Mouse (Mus musculus) forebrain, embryonic 14.5 days (tissue): ENCODE measurements around the gene Gm10837. TPM values are rescaled to one million over a fixed set of nuclear protein-coding genes. Genes with fewer than 3 reads are reported as not detected.
A peak's percentile ranks its signal among the peaks of the same experiment; 100 is the strongest.

Experiments
- ATAC-seq: fragments of 200-750 bp; cut with Nextera tagmentation; 2 replicates; pipeline ENCODE4 v1.8.0; 2017; ENCODE audit warnings: mild to moderate bottlenecking, moderate library complexity
- DNase-seq: peaks from one replicate; pipeline ENCODE4 v3.0.0-alpha.2; 2015; ENCODE audit warnings: low spot score
- H3K27ac ChIP-seq: fragments of 300-500 bp; sonication (generic); 2 replicates; pipeline ENCODE4 v1.5.1; 2014; ENCODE audit warnings: low read depth, mild to moderate bottlenecking, control low read depth, low read length, moderate library complexity
- H3K27me3 ChIP-seq: fragments of 300-500 bp; sonication (generic); replicated peaks from 2 replicates; pipeline ENCODE4 v1.6.1; 2014; ENCODE audit warnings: low read length, control low read depth, mixed read lengths; ENCODE audit not compliant: control insufficient read depth, insufficient read depth
- H3K36me3 ChIP-seq: fragments of 300-500 bp; sonication (generic); 2 replicates; pipeline ENCODE4 v1.6.1; 2014; ENCODE audit warnings: low read length, control low read depth; ENCODE audit not compliant: control insufficient read depth, insufficient read depth
- H3K4me1 ChIP-seq: fragments of 300-500 bp; sonication (generic); 2 replicates; pipeline ENCODE4 v1.6.1; 2014; ENCODE audit warnings: antibody characterized with exemption, low read length, control low read depth; ENCODE audit not compliant: control insufficient read depth, insufficient read depth
- H3K4me2 ChIP-seq: fragments of 300-500 bp; sonication (generic); 2 replicates; pipeline ENCODE4 v1.6.1; 2014; ENCODE audit warnings: mild to moderate bottlenecking, control low read depth, low read length
- H3K4me3 ChIP-seq: fragments of 300-500 bp; sonication (generic); 2 replicates; pipeline ENCODE4 v1.5.1; 2014; ENCODE audit warnings: low read depth, low read length, control low read depth
- H3K9ac ChIP-seq: fragments of 300-500 bp; sonication (generic); 2 replicates; pipeline ENCODE4 v1.6.1; 2014; ENCODE audit warnings: mild to moderate bottlenecking, low read length, control low read depth, moderate library complexity
- H3K9me3 ChIP-seq: fragments of 300-500 bp; sonication (generic); replicated peaks from 2 replicates; pipeline ENCODE4 v1.6.1; 2016; ENCODE audit warnings: low read length, control low read depth, mixed read lengths; ENCODE audit not compliant: control insufficient read depth
- WGBS: fragments of 180-500 bp; shearing (Covaris S2); extraction: QIAGEN DNeasy Blood & Tissue Kit; methylation state at CpG from one replicate; pipeline ENCODE4 v1.1.7; 2014; 5-methylcytosine and 5-hydroxymethylcytosine counted together
- polyA plus RNA-seq: library from polyadenylated mRNA; unstranded; fragments of >200 nt; fragmentation: Nextera tagmentation; extraction: Ambion mirVana; gene quantifications from 2 replicates; pipeline ENCODE4 v1.2.1, GENCODE M21; 2014

The Gm10837 gene
- polyA plus RNA-seq, 1 experiment from 2014 or later: 0.55 TPM

DNA sequence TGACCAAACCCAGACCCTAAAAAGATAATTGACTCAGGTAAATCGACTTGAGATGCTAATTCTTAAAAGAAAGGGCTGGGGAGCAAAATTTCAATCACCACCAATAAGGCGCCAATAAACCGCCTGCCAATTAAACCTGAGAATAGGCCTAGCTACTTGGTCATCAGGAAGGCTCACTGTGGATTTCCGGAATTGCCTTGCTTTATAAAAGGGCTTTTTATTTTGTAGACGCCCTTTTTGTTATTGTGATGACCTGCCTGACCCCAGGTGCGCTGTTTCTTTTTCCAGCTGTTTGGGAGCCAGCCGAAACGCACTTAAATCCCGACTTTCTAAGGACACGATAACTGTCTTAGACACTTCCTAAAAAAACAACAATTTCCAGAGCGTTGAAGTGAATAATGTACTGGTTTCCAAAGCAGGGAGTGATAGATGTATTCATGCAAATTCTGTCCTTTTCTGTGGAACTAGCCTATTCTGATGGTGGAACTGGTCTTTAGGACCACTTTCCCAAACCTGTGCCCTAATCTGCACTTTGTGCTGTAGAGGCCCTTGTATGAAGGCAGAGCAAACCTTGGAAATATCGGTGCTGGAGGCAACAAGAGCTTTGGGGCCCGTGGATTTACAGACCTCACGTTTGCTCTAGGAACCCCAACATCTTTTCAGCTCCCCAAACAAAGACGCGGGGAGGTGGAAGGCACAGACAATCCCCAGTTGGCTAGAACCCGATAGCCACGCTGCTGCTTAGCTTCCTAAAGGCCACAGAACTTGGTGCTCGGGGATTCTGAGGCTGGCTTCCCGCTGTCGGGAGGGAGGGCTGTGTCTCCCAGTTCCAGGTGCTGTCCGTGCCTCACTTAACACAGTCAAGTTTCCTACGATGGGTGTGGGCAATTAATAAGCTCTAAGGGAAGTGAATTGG, 22.2 kb upstream of the Gm10837 start:
- peak; percentile 43 for DNase-seq
- H3K9ac ChIP-seq: peak overlapping the region; percentile 60
- peak overlapping the region; percentile 49 for H3K4me2 ChIP-seq
- peak overlapping the region; percentile 9; the same call in 1 of the 2 replicates for H3K4me3 ChIP-seq
- ATAC-seq: no peak
- H3K4me1 ChIP-seq: peaks cover 5% of the 10 kb centered on the region; the same call in 1 of the 2 replicates
- no peaks in the 10 kb centered on the region for H3K9me3 ChIP-seq
- H3K27me3 ChIP-seq: peaks cover 42% of the 10 kb centered on the region
- 17% methylated on average over 23 of the region's 23 CpGs for WGBS
- H3K36me3 ChIP-seq: no peaks in the 10 kb centered on the region
- peak overlapping the region; percentile 73 for H3K27ac ChIP-seq

DNA sequence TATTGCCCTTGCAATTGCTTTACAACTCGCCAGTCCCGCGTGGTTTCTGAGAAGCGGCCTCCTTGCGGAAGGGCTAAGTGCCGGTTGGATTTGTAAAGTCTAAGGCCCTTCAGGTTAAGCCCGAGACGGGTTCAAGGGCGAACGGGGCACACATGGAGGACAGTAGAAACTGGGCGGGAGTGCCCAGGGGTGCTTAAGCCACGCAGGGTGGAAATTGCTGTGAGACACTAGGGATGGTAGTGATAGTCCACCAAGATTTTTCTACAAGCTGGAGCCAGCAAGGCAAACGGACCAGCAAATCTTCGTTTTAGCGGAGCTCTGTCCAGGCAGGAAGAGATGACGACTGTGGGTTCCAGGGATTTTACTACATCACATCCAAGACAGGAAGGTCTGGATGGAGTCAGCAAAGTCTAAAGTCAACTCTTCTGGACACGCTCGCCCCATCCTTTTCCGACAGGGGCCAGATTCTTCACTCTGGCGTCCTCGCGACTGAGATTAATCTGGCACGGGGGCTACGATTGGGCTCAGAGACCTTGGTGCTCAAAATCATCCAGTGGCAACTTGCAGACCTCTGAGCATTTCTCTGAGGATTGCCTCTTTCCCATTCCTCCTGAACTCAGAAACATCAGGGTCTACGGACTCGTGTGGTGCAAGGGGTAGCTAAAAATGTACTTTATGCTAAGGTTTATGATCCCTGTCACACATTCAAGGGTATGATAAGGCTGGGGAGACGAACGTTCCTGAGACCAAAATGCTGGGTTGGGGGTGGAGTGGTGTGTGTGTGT, 21.2 kb upstream of the Gm10837 start:
- no peak for ATAC-seq
- Histone ChIP-seq H3K9me3 (no peaks in the 10 kb centered on the region), H3K4me2 (peak overlapping the region; percentile 49), H3K9ac (peak overlapping the region; percentile 60), H3K27me3 (peaks cover 39% of the 10 kb centered on the region), H3K36me3 (no peaks in the 10 kb centered on the region), H3K27ac (peak overlapping the region; percentile 73), H3K4me3 (peak overlapping the region; percentile 9; the same call in 1 of the 2 replicates), H3K4me1 (peaks cover 5% of the 10 kb centered on the region; the same call in 1 of the 2 replicates)
- WGBS: 13% methylated on average over 28 of the region's 28 CpGs
- peak; percentile 39 for DNase-seq

DNA sequence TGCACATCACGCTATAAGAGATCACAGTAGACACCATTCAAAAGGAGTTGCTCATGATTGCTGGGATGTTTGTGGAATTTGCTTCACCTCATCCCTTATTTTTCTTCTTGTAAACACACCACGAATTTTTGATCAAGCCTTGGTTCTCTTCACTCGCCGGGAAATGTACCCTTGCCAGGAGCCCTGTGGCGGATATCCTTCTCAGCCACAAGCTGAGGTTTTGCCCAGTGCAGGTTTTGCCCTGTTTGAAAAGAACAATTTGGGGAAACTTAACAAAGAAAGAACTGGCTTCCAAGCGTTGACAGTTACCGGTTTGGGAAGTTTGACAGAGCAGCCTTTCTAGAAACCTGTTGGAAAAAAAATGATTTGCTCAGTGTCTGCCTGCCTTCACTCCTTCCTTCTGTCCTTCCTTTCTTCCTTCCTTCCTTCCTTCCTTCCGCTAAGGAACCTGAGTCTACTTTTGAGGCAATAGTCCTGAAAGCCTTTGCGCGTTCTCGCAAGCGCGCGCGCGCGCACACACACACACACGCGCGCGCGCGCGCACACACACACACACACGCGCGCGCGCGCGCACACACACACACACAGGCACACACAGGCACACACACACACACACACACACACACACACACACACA, 18.8 kb upstream of the Gm10837 start:
- Histone ChIP-seq H3K27me3 (peaks cover 24% of the 10 kb centered on the region), H3K4me1 (peaks cover 3% of the 10 kb centered on the region; the same call in 1 of the 2 replicates), H3K4me3 (peak overlapping the region; percentile 13), H3K9me3 (no peaks in the 10 kb centered on the region), H3K36me3 (no peaks in the 10 kb centered on the region), H3K4me2 (peak overlapping the region; percentile 73), H3K27ac (peak overlapping the region; percentile 99), H3K9ac (peak overlapping the region; percentile 65)
- 7% methylated on average over 29 of the region's 31 CpGs for WGBS
- no peak for ATAC-seq
- peak; percentile 42 for DNase-seq

DNA sequence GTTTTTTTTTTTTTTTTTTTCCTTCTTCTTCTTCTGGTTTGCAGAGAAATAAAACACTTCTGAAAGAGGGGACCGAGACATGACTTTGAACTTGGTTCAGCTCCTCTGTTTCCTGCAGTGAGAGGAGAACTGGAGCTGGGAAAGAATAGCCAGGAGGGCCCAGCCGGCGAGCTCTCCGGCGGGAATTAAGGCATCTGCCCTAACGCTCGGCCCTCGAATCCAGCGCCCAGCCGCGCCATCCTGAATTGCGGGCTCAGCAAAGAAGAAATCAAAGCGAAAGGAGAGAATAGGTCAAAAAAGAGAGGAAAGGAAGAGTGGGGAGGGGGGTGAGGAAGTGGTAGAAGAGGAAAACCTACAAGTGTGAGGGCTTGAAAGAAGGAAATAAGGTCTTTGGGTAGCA, 18.2 kb upstream of the Gm10837 start:
- peak overlapping the region; percentile 49 for H3K4me3 ChIP-seq
- H3K4me2 ChIP-seq: peak overlapping the region; percentile 73
- no peak for ATAC-seq
- WGBS: 4% methylated on average over 13 of the region's 13 CpGs
- no peaks in the 10 kb centered on the region for H3K36me3 ChIP-seq
- peaks cover 3% of the 10 kb centered on the region; the same call in 1 of the 2 replicates for H3K4me1 ChIP-seq
- H3K9me3 ChIP-seq: no peaks in the 10 kb centered on the region
- peaks cover 21% of the 10 kb centered on the region for H3K27me3 ChIP-seq
- DNase-seq: peak; percentile 54
- peak overlapping the region; percentile 99 for H3K27ac ChIP-seq
- H3K9ac ChIP-seq: peak overlapping the region; percentile 65

DNA sequence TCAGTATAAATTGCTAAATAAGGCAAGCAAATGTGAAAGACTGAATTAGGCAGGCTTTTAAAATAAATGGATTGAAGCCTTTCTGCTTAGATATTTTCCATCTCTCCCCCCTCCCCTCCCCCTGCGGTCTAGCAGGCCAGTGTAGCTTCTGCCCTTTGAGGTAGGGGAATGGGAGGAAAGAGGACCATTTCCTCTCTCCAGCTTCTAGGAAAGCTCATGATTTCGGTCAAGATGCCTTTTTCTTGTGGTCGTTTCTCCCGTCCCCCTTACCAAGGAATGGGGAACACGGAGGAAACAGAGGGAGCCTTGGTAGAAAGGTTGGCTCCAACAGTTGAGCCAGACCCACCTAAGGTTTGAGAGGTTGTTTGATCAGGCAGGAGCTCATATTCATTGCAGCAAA, 17.7 kb upstream of the Gm10837 start:
- peaks cover 3% of the 10 kb centered on the region; the same call in 1 of the 2 replicates for H3K4me1 ChIP-seq
- no peaks in the 10 kb centered on the region for H3K36me3 ChIP-seq
- peak overlapping the region; percentile 99 for H3K27ac ChIP-seq
- H3K9ac ChIP-seq: peak overlapping the region; percentile 65
- peak overlapping the region; percentile 49 for H3K4me3 ChIP-seq
- DNase-seq: peak; percentile 29
- peaks cover 16% of the 10 kb centered on the region for H3K27me3 ChIP-seq
- ATAC-seq: no peak
- WGBS: 12% methylated on average over 5 of the region's 5 CpGs
- peak overlapping the region; percentile 73 for H3K4me2 ChIP-seq
- H3K9me3 ChIP-seq: no peaks in the 10 kb centered on the region

DNA sequence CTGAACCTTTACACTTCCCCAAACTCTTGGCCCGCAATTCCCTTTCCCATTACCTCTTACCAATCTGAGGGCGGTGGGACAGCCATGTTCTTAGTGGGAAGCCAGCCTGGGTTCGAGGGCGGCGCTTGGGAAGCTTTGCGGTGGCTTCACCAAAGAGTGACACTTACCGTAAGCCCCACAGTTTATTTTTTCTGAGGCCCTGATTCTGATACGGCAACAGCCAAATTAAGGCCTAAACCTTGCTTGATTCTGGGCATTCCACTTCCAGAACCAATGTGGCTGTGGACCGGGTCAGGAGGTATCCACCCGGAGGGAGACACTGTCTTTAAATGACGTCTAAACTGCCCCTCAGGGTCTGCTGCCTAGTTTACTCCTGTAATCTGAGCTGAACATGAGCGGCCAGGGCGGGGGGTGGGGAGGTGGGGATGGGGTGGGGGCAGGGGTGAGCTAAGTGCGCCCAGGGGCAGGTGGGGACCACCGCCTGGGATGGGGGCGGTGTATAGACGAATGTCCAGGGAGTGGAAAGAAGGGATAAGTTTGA, 17.1 kb upstream of the Gm10837 start:
- Histone ChIP-seq H3K9ac (peak overlapping the region; percentile 65), H3K9me3 (no peaks in the 10 kb centered on the region), H3K27ac (peak overlapping the region; percentile 99), H3K4me3 (peak overlapping the region; percentile 49), H3K4me2 (peak overlapping the region; percentile 73), H3K4me1 (0 out of 2 replicates have a peak, but pooled peaks cover 3% of the 10 kb centered on the region), H3K27me3 (peaks cover 16% of the 10 kb centered on the region), H3K36me3 (0 out of 2 replicates have a peak, but pooled peaks cover under 1% of the 10 kb centered on the region)
- peak; percentile 45 for DNase-seq
- 5% methylated on average over 17 of the region's 17 CpGs for WGBS
- ATAC-seq: no peak

DNA sequence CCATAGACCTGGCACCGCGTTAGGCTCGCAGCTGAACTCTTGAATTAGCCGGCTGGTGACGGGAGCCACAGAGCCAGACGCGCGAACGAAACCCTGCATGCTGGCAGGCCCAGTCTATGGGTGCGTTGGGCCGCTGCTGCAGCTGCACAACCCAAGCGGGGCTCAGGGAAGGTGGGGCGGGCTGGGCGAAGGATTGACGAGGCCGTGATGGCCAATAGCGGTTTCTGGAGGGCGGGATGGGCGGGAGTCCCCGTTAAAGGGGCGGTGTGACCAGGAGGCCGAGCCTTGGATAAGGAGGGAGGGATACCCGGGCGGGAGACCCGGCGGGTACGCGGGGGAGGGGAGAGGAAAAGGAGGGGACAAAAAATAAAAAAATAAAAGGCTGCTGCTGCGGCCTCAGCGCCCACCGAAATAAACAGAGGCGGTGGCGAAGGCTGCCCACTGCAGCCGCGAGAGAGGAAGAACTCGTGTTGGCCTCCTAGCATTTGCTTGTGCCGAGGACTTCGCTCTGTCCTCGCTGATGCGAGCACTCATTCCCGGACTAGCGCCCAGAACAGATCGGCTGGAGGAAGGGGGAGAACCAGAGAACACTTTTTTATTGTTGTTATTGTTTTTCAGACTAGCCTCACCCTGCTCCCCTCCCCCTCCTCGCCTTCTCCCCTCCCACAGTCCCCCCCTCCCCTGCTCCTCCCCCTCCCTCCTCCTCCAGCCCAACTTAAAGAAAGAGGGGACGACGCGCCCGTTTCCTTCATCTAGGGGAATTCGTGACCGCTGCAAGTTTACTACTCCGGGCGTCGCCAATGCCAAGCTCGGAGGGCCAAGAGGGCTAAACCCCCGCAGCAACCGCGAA, 16.1 kb upstream of the Gm10837 start:
- Histone ChIP-seq H3K27ac (peak overlapping the region; percentile 99), H3K36me3 (peaks cover 7% of the 10 kb centered on the region; the same call in 1 of the 2 replicates), H3K27me3 (peaks cover 16% of the 10 kb centered on the region), H3K4me3 (peak overlapping the region; percentile 49), H3K4me2 (peak overlapping the region; percentile 73), H3K4me1 (0 out of 2 replicates have a peak, but pooled peaks cover under 1% of the 10 kb centered on the region), H3K9me3 (no peaks in the 10 kb centered on the region), H3K9ac (peak overlapping the region; percentile 85)
- ATAC-seq (peak; percentile 82), DNase-seq (peak; percentile 93)
- WGBS: 0% methylated on average over 56 of the region's 57 CpGs
